Comparison of ENCODE assay signal across 8 mouse cellular contexts in genomic region chr16:17204990-17205389, GRCm38 (mm10). TPM values are rescaled to one million over a fixed set of nuclear protein-coding genes. Genes with fewer than 3 reads are reported as not detected.
A peak's percentile ranks its signal among the peaks of the same experiment; 100 is the strongest.
DNase-seq lines count a peak whose midpoint lies in the region; ATAC-seq and TF ChIP-seq lines count a peak whose summit lies in the region.

No protein-coding gene starts in this region.

- WGBS in hindbrain, embryonic 11.5 days, result 4% methylated on average over 6 of the region's 6 CpGs
- WGBS in hindbrain, embryonic 14.5 days, result 7% methylated on average over 6 of the region's 6 CpGs
- 10% methylated on average over 6 of the region's 6 CpGs for WGBS in forebrain, embryonic 10.5 days

- H3K9ac ChIP-seq in hindbrain, embryonic 11.5 days (ENCODE audit: low read depth, low read length), result no peak overlapping the region
- H3K9ac ChIP-seq in hindbrain, embryonic 14.5 days, result no peak overlapping the region
- H3K9ac ChIP-seq in CH12.LX (ENCODE audit: insufficient read depth, low read depth), result peak overlapping the region; percentile 23; the same call in 1 of the 2 replicates

- no peak overlapping the region for H3K4me3 ChIP-seq in hindbrain, embryonic 11.5 days (ENCODE audit: low read depth, low read length)
- no peak overlapping the region for H3K4me3 ChIP-seq in hindbrain, embryonic 14.5 days (replicated peaks; ENCODE audit: low read length)
- no peak overlapping the region for H3K4me3 ChIP-seq in CH12.LX (replicated peaks in 1 of 3; ENCODE audit: low read depth in 2 of 3, low read length in 2 of 3, poor library complexity in 1 of 3)
- no peak overlapping the region for H3K4me3 ChIP-seq in forebrain, embryonic 10.5 days

- H3K79me2 ChIP-seq in CH12.LX (replicated peaks; ENCODE audit: control insufficient read depth, extremely low read depth, insufficient read depth, poor library complexity, severe bottlenecking), result peaks cover 13% of the 10 kb centered on the region

- in situ Hi-C loops in CH12.LX (cut with MboI; ENCODE audit: low pct_ligation_motif_present, low pct_unique_long_range_greater_than_20kb, low sequenced_read_pairs), result loop anchor here (5.0 to 10.0 kb wide), 3 partner anchors 73 to 330 kb away; partner anchors contain the start of genes Sdf2l1 and Thap7

- dilution Hi-C loops in CH12.LX (cut with MboI; ENCODE audit: extremely low pct_ligation_motif_present, extremely low pct_unique_long_range_greater_than_20kb, low sequenced_read_pairs), result no loop called here

- H3K4me1 ChIP-seq in hindbrain, embryonic 11.5 days (replicated peaks; ENCODE audit: control insufficient read depth, insufficient read depth, low read length), result peaks cover 5% of the 10 kb centered on the region
- H3K4me1 ChIP-seq in hindbrain, embryonic 14.5 days (replicated peaks; ENCODE audit: control insufficient read depth, insufficient read depth, low read length), result peaks cover 15% of the 10 kb centered on the region
- peaks cover 2 to 37% of the 10 kb centered on the region in 2 experiments; a peak in 3 of 4 replicates for H3K4me1 ChIP-seq in CH12.LX (ENCODE audit: control insufficient read depth in 1 of 2, insufficient read depth in 2 of 2)
- peaks cover 25% of the 10 kb centered on the region for H3K4me1 ChIP-seq in forebrain, embryonic 10.5 days

- no peak overlapping the region for H3K27ac ChIP-seq in hindbrain, embryonic 11.5 days (ENCODE audit: low read depth, low read length)
- no peak overlapping the region for H3K27ac ChIP-seq in hindbrain, embryonic 14.5 days
- no peak overlapping the region for H3K27ac ChIP-seq in CH12.LX (ENCODE audit: insufficient read depth, low read depth)
- H3K27ac ChIP-seq in forebrain, embryonic 10.5 days, result no peak overlapping the region

- H3K36me3 ChIP-seq in hindbrain, embryonic 11.5 days (ENCODE audit: control insufficient read depth, insufficient read depth, low read length), result no peaks in the 10 kb centered on the region
- no peaks in the 10 kb centered on the region for H3K36me3 ChIP-seq in hindbrain, embryonic 14.5 days (replicated peaks; ENCODE audit: control insufficient read depth, insufficient read depth)
- H3K36me3 ChIP-seq in CH12.LX (replicated peaks in 1 of 2; ENCODE audit: control insufficient read depth in 1 of 2, insufficient read depth in 1 of 2, low read length in 1 of 2), result no peaks in the 10 kb centered on the region
- no peaks in the 10 kb centered on the region for H3K36me3 ChIP-seq in forebrain, embryonic 10.5 days (replicated peaks)

- TF ChIP-seq EP300 in CH12.LX (IDR thresholded peaks at IDR 0.05; ENCODE audit: low read length), result no peak

- peak; percentile 51 to 97; a peak in 3 of 4 replicates for TF ChIP-seq CTCF in CH12.LX (conservative IDR thresholded peaks at IDR 0.05 in 1 of 2, IDR thresholded peaks at IDR 0.05 in 1 of 2; ENCODE audit: low read depth in 2 of 2, low read length in 2 of 2)

- TF ChIP-seq POLR2A in CH12.LX (IDR thresholded peaks at IDR 0.05; ENCODE audit: low read depth, low read length), result no peak

- peak; percentile 65 for TF ChIP-seq RAD21 in CH12.LX (IDR thresholded peaks at IDR 0.05; ENCODE audit: low read depth, low read length)

- no peak for ATAC-seq in hindbrain, embryonic 11.5 days (ENCODE audit: low FRiP score)
- no peak for ATAC-seq in hindbrain, embryonic 14.5 days (ENCODE audit: low FRiP score)

- peak; percentile 53 for DNase-seq in hindbrain, embryonic 11.5 days (ENCODE audit: low spot score)
- no peak for DNase-seq in hindbrain, embryonic 14.5 days (ENCODE audit: low spot score)
- peak; percentile 73 for DNase-seq in CH12.LX (ENCODE audit: extremely low read depth)
- DNase-seq in c-Kit-positive CD71-positive TER-119-positive erythroid progenitor cells, embryonic 14.5 days (ENCODE audit: low spot score), result peak; percentile 57
- DNase-seq in lung, adult 18-20 months, result peak; percentile 20 to 54
- peak; percentile 61 for DNase-seq in thymus, postnatal 14 days
- DNase-seq in ovary, postnatal 36 days (ENCODE audit: low spot score), result no peak
- DNase-seq in forebrain, embryonic 10.5 days (ENCODE audit: extremely low spot score, low spot score), result no peak

- no peaks in the 10 kb centered on the region for H3K9me3 ChIP-seq in hindbrain, embryonic 11.5 days (ENCODE audit: control insufficient read depth, low read length)
- H3K9me3 ChIP-seq in hindbrain, embryonic 14.5 days (ENCODE audit: control insufficient read depth, low read length), result no peaks in the 10 kb centered on the region
- H3K9me3 ChIP-seq in CH12.LX (replicated peaks; ENCODE audit: low read length), result peaks cover 3% of the 10 kb centered on the region
- no peaks in the 10 kb centered on the region for H3K9me3 ChIP-seq in forebrain, embryonic 10.5 days

- H3K4me2 ChIP-seq in hindbrain, embryonic 11.5 days (replicated peaks; ENCODE audit: low read depth, low read length), result no peak overlapping the region
- no peak overlapping the region for H3K4me2 ChIP-seq in hindbrain, embryonic 14.5 days (replicated peaks)
- 0 out of 2 replicates have a peak overlapping the region, but pooled peaks have one; percentile 30 for H3K4me2 ChIP-seq in CH12.LX (ENCODE audit: insufficient read depth, low read depth, poor library complexity, severe bottlenecking)

- H3K27me3 ChIP-seq in hindbrain, embryonic 11.5 days (ENCODE audit: control insufficient read depth, insufficient read depth, low read length), result no peaks in the 10 kb centered on the region
- H3K27me3 ChIP-seq in hindbrain, embryonic 14.5 days (ENCODE audit: control insufficient read depth, insufficient read depth, low read length), result 0 out of 2 replicates have a peak, but pooled peaks cover 4% of the 10 kb centered on the region
- H3K27me3 ChIP-seq in CH12.LX (replicated peaks), result peaks cover 33% of the 10 kb centered on the region
- peaks cover 30% of the 10 kb centered on the region for H3K27me3 ChIP-seq in forebrain, embryonic 10.5 days (ENCODE audit: poor library complexity, severe bottlenecking)

TF ChIP-seq in CH12.LX, 34 proteins besides CTCF, POLR2A, EP300 and RAD21 (continues in another document):
- TF ChIP-seq ELF1 (IDR thresholded peaks at IDR 0.05; ENCODE audit: low read depth, low read length) (no peak), IRF4 (IDR thresholded peaks at IDR 0.05; ENCODE audit: low read depth, low read length) (peak; percentile 44; the same call in 1 of the 2 replicates), USF2 (conservative IDR thresholded peaks at IDR 0.05; ENCODE audit: low read depth, low read length) (no peak), CHD1 (IDR thresholded peaks at IDR 0.05; ENCODE audit: low read depth, low read length) (no peak), KAT2A (IDR thresholded peaks at IDR 0.05; ENCODE audit: insufficient replicate concordance, low read length) (no peak), JUND (conservative IDR thresholded peaks at IDR 0.05; ENCODE audit: low read depth, low read length) (0 out of 2 replicates have a peak, but pooled peaks have one; percentile 34), SMC3 (IDR thresholded peaks at IDR 0.05; ENCODE audit: low read depth, low read length) (peak; percentile 83), ZMIZ1 (IDR thresholded peaks at IDR 0.05; ENCODE audit: low read depth, low read length) (no peak), SIN3A (IDR thresholded peaks at IDR 0.05; ENCODE audit: low read length) (no peak), TBP (conservative IDR thresholded peaks at IDR 0.05; ENCODE audit: low read depth, low read length) (no peak), E2F4 (IDR thresholded peaks at IDR 0.05; ENCODE audit: insufficient replicate concordance, low read depth, low read length) (no peak), ZKSCAN1 (IDR thresholded peaks at IDR 0.05; ENCODE audit: borderline replicate concordance, low read depth, low read length) (no peak), GABPA (IDR thresholded peaks at IDR 0.05; ENCODE audit: insufficient replicate concordance, low read depth, low read length) (no peak), MXI1 (IDR thresholded peaks at IDR 0.05; ENCODE audit: low read depth, low read length) (no peak), BHLHE40 (IDR thresholded peaks at IDR 0.05; ENCODE audit: low read depth, low read length) (no peak), MAZ (IDR thresholded peaks at IDR 0.05; ENCODE audit: low read depth, low read length) (peak; percentile 61; the same call in 1 of the 2 replicates), MEF2A (IDR thresholded peaks at IDR 0.05; ENCODE audit: borderline replicate concordance, low read depth, low read length) (no peak)

RNA-seq across cellular contexts. Expression of gene Ube2l3, which starts 2.5 kb away (rescaled TPM):
- 415 and 422 TPM in 2 replicates for polyA plus RNA-seq in hindbrain, embryonic 11.5 days (2014; fragmentation: Nextera tagmentation; extraction: Ambion mirVana)
- polyA plus RNA-seq in hindbrain, embryonic 14.5 days (2014; fragmentation: Nextera tagmentation; extraction: Ambion mirVana), result 278 and 290 TPM in 2 replicates
- total RNA-seq in CH12.LX (2012; rRNA removed), result 156 and 229 TPM in 2 replicates
- total RNA-seq in CH12.LX (2014; rRNA removed), result 302 and 354 TPM in 2 replicates
- polyA plus RNA-seq in CH12.LX (2012; ENCODE audit: insufficient read length, low read depth), result 377 and 386 TPM in 2 replicates
- 436 and 440 TPM in 2 replicates for polyA plus RNA-seq in forebrain, embryonic 10.5 days (2016; fragmentation: Nextera tagmentation; extraction: Ambion mirVana)

RNA-seq across cellular contexts. Expression of gene Rimbp3, which starts 3.4 kb away (rescaled TPM):
- 0.78 and 1.0 TPM in 2 replicates for polyA plus RNA-seq in hindbrain, embryonic 11.5 days (2014; fragmentation: Nextera tagmentation; extraction: Ambion mirVana)
- 2.0 and 2.2 TPM in 2 replicates for polyA plus RNA-seq in hindbrain, embryonic 14.5 days (2014; fragmentation: Nextera tagmentation; extraction: Ambion mirVana)
- total RNA-seq in CH12.LX (2012; rRNA removed) (0.21 and 0.34 TPM in 2 replicates), CH12.LX (2014; rRNA removed) (0.09 TPM in 1 of 2 replicates, not detected in the other)
- polyA plus RNA-seq in CH12.LX (2012; ENCODE audit: insufficient read length, low read depth), result 0.06 and 0.08 TPM in 2 replicates
- polyA plus RNA-seq in forebrain, embryonic 10.5 days (2016; fragmentation: Nextera tagmentation; extraction: Ambion mirVana), result 1.2 and 1.6 TPM in 2 replicates

RNA-seq across cellular contexts. Expression of gene Hic2, which starts 28.4 kb away (rescaled TPM):
- polyA plus RNA-seq in hindbrain, embryonic 11.5 days (2014; fragmentation: Nextera tagmentation; extraction: Ambion mirVana), result 7.9 and 8.7 TPM in 2 replicates
- polyA plus RNA-seq in hindbrain, embryonic 14.5 days (2014; fragmentation: Nextera tagmentation; extraction: Ambion mirVana), result 5.1 and 5.5 TPM in 2 replicates
- total RNA-seq in CH12.LX (2012; rRNA removed) (7.5 and 9.6 TPM in 2 replicates), CH12.LX (2014; rRNA removed) (4.5 and 6.2 TPM in 2 replicates)
- polyA plus RNA-seq in CH12.LX (2012; ENCODE audit: insufficient read length, low read depth), result 6.3 and 8.1 TPM in 2 replicates
- polyA plus RNA-seq in forebrain, embryonic 10.5 days (2016; fragmentation: Nextera tagmentation; extraction: Ambion mirVana), result 14.7 and 16.5 TPM in 2 replicates

RNA-seq across cellular contexts. Expression of gene Ccdc116, which starts 58.0 kb away (rescaled TPM):
- polyA plus RNA-seq in hindbrain, embryonic 11.5 days (2014; fragmentation: Nextera tagmentation; extraction: Ambion mirVana), result 0.31 and 1.0 TPM in 2 replicates
- 3.6 and 3.7 TPM in 2 replicates for polyA plus RNA-seq in hindbrain, embryonic 14.5 days (2014; fragmentation: Nextera tagmentation; extraction: Ambion mirVana)
- 4.4 and 6.4 TPM in 2 replicates for total RNA-seq in CH12.LX (2012; rRNA removed)
- 7.5 and 8.9 TPM in 2 replicates for total RNA-seq in CH12.LX (2014; rRNA removed)
- 7.7 and 9.7 TPM in 2 replicates for polyA plus RNA-seq in CH12.LX (2012; ENCODE audit: insufficient read length, low read depth)
- 0.32 and 0.48 TPM in 2 replicates for polyA plus RNA-seq in forebrain, embryonic 10.5 days (2016; fragmentation: Nextera tagmentation; extraction: Ambion mirVana)

Comparison
In these comparisons a context has a peak if more than half of its experiments do, and no peak if none do; other contexts are left out.
1. DNase-seq: peak in hindbrain, embryonic 11.5 days (single experiment), CH12.LX (single experiment), c-Kit-positive CD71-positive TER-119-positive erythroid progenitor cells, embryonic 14.5 days (single experiment), lung, adult 18-20 months (2 of 2) and thymus, postnatal 14 days (single experiment); none in hindbrain, embryonic 14.5 days (single experiment), ovary, postnatal 36 days (single experiment) and forebrain, embryonic 10.5 days (single experiment).